Mouse (Mus musculus): ENCODE measurements around the gene Riiad1. TPM values are rescaled to one million over a fixed set of nuclear protein-coding genes. Genes with fewer than 3 reads are reported as not detected.

Gene Riiad1
- 3.5 and 13.6 TPM in 2 replicates for polyA plus RNA-seq (2011; ENCODE audit: insufficient read depth, insufficient read length, low replicate concordance, missing spikeins)

DNA sequence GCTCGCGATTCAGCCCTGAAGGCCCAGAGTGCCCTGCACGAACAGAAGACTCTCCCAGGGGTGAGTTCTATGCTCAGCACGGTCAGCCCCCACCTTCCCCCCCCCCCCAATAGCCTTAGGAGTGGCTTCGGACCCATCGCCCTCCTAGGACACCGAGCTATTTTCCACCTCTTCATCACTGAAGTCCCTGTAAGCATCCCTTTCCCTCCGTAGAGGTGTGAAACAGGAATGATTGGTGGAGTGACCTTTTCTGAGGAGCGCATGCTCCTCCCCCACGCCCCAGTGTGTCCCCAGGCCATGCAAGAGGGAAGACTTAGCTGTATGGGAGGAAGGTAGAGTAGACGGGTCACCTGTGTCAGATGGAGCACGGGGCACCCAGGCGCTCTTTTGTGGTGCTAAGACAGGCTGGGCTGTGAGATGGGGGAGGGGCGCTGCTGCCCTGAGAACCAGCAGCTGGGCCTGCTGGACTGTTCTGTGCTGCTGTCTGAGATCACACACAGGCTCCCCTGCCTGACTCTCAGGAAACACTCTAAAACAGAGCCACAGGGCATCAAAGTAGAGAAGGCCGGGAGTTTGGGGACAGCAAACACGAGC is at the start of gene Riiad1:
Gene Riiad1 (minus strand): TSS at position 51 of the 594 bp plus-strand sequence.
- WGBS = 28% methylated on average over 16 of the region's 16 CpGs
- no peaks in the 10 kb centered on the region for H3K4me1 ChIP-seq (ENCODE audit: control insufficient read depth, insufficient read depth, low read length)
- H3K4me3 ChIP-seq (replicated peaks; ENCODE audit: control insufficient read depth, low read depth, low read length) = no peak within 1 kb of the TSS
- no peak for TF ChIP-seq POLR2A (IDR thresholded peaks at IDR 0.05; ENCODE audit: borderline replicate concordance, control insufficient read depth, low read depth, low read length)
- no peak for TF ChIP-seq CTCF (IDR thresholded peaks at IDR 0.05; ENCODE audit: control insufficient read depth, insufficient read depth, low read length)
- H3K27ac ChIP-seq (ENCODE audit: control insufficient read depth, insufficient read depth, low read depth, low read length, poor library complexity) = no peak within 1 kb of the TSS

DNA sequence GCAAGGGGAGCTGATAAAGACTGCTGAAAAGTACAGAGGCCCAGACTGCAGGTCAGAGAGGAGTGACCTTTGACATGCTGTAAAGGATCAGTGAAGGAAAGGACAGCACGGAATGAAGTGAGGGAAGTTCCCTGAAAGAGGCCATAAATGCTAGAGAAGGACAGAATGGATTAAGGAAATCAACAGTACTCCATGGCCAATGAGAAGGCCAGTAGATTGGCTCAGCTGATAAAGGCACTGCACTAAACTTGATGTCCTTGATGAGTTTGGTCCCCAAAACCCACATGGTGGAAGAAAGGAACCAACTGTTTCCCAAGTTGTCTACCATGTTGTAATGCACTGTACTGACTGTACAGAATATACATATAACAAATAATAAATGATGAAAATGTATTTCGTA is 46.6 kb upstream of the Riiad1 start:
- TF ChIP-seq POLR2A (IDR thresholded peaks at IDR 0.05; ENCODE audit: borderline replicate concordance, control insufficient read depth, low read depth, low read length) (no peak), CTCF (IDR thresholded peaks at IDR 0.05; ENCODE audit: control insufficient read depth, insufficient read depth, low read length) (no peak)
- 90% methylated on average over 2 of the region's 2 CpGs for WGBS
- H3K4me3 ChIP-seq (replicated peaks; ENCODE audit: control insufficient read depth, low read depth, low read length) = no peak overlapping the region
- no peaks in the 10 kb centered on the region for H3K4me1 ChIP-seq (ENCODE audit: control insufficient read depth, insufficient read depth, low read length)
- no peak overlapping the region for H3K27ac ChIP-seq (ENCODE audit: control insufficient read depth, insufficient read depth, low read depth, low read length, poor library complexity)

DNA sequence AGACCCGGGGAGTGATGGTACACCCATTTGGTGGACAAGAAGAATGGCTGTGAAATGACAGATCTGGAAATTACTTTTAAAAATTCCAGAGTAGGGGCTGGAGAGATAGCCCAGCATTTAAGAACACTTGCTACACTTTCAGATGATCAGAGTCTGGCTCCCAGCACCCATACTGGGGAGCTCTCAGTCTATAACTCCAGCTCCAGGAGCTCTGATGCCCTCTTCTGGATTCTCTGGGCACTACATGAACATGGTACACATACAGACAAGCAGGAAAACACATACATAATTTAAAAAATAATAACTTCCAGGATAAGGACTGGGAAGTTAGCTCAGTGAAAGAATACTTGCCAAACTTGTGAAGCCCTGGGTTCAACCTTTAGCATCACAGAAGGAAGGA is 26.5 kb upstream of the Riiad1 start:
- TF ChIP-seq POLR2A (IDR thresholded peaks at IDR 0.05; ENCODE audit: borderline replicate concordance, control insufficient read depth, low read depth, low read length) (no peak), CTCF (IDR thresholded peaks at IDR 0.05; ENCODE audit: control insufficient read depth, insufficient read depth, low read length) (no peak)
- WGBS = 89% methylated on average over 1 of the region's 1 CpGs
- H3K27ac ChIP-seq (ENCODE audit: control insufficient read depth, insufficient read depth, low read depth, low read length, poor library complexity) = no peak overlapping the region
- H3K4me3 ChIP-seq (replicated peaks; ENCODE audit: control insufficient read depth, low read depth, low read length) = no peak overlapping the region
- no peaks in the 10 kb centered on the region for H3K4me1 ChIP-seq (ENCODE audit: control insufficient read depth, insufficient read depth, low read length)

DNA sequence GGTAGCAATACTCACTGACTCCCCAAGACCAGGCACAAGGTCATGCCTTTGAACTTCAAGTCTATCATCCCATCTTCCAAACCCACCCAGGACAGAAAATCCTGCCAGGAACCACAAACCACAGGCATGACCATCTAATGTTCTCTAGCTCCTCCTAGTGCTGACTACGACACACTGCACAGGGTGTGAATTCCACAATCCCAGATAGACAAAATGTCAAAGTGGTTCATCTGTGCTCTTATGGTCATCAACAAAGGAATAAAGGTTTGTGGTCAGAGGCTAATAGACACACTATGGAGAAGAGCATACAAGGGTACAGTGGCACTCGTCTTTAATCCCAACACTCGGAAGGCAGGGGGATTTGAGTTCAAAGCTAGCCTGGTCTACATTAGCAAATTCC is 22.1 kb upstream of the Riiad1 start:
- TF ChIP-seq POLR2A (IDR thresholded peaks at IDR 0.05; ENCODE audit: borderline replicate concordance, control insufficient read depth, low read depth, low read length) = no peak
- TF ChIP-seq CTCF (IDR thresholded peaks at IDR 0.05; ENCODE audit: control insufficient read depth, insufficient read depth, low read length) = peak; percentile 42; the same call in 1 of the 2 replicates
- H3K4me3 ChIP-seq (replicated peaks; ENCODE audit: control insufficient read depth, low read depth, low read length) = no peak overlapping the region
- WGBS = 79% methylated on average over 3 of the region's 3 CpGs
- H3K27ac ChIP-seq (ENCODE audit: control insufficient read depth, insufficient read depth, low read depth, low read length, poor library complexity) = no peak overlapping the region
- no peaks in the 10 kb centered on the region for H3K4me1 ChIP-seq (ENCODE audit: control insufficient read depth, insufficient read depth, low read length)

DNA sequence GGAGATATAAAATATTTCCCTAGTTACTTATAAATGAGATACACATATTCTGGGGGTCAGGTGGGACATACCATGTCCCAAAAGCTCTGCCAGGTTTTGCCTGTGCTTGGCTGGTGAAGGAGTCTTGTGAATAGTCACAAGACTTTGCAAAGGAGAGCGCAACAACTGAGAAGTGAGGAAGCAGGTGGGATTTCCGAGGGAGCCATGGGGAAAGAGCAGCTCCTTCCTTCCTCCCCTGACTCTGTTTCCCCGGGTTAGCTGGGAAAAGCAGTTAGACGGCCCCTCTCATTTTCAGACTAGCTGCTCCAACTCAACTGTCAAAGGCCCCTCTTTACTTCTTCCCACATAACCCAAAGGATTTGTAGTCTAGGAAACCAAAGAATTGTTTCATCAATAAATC is 17.0 kb upstream of the Riiad1 start:
- H3K27ac ChIP-seq (ENCODE audit: control insufficient read depth, insufficient read depth, low read depth, low read length, poor library complexity) = no peak overlapping the region
- H3K4me3 ChIP-seq (replicated peaks; ENCODE audit: control insufficient read depth, low read depth, low read length) = no peak overlapping the region
- H3K4me1 ChIP-seq (ENCODE audit: control insufficient read depth, insufficient read depth, low read length) = no peaks in the 10 kb centered on the region
- 76% methylated on average over 4 of the region's 4 CpGs for WGBS
- TF ChIP-seq POLR2A (IDR thresholded peaks at IDR 0.05; ENCODE audit: borderline replicate concordance, control insufficient read depth, low read depth, low read length) = no peak
- no peak for TF ChIP-seq CTCF (IDR thresholded peaks at IDR 0.05; ENCODE audit: control insufficient read depth, insufficient read depth, low read length)

DNA sequence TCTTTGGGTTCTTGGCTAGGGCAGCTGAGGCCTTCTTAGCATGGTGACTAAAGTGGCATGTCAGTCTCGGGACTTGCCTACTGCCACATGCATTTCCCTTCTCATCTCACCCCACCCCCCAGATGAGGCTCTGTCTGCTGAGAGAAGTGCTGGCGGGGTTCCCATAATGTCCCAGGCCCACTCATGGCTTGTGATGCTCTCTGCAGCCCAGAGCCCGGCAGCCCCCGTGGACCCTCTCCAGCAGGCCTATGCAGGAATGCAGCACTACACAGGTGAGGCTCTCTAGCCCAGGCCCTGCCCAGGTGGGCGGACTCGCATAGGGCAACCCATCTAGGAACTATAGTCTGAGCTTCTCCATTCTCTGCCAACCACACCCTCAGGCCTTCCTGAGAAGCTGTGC is 7.4 kb upstream of the Riiad1 start:
- no peak overlapping the region for H3K4me3 ChIP-seq (replicated peaks; ENCODE audit: control insufficient read depth, low read depth, low read length)
- 67% methylated on average over 6 of the region's 6 CpGs for WGBS
- no peak for TF ChIP-seq CTCF (IDR thresholded peaks at IDR 0.05; ENCODE audit: control insufficient read depth, insufficient read depth, low read length)
- no peak for TF ChIP-seq POLR2A (IDR thresholded peaks at IDR 0.05; ENCODE audit: borderline replicate concordance, control insufficient read depth, low read depth, low read length)
- H3K27ac ChIP-seq (ENCODE audit: control insufficient read depth, insufficient read depth, low read depth, low read length, poor library complexity) = no peak overlapping the region
- no peaks in the 10 kb centered on the region for H3K4me1 ChIP-seq (ENCODE audit: control insufficient read depth, insufficient read depth, low read length)

DNA sequence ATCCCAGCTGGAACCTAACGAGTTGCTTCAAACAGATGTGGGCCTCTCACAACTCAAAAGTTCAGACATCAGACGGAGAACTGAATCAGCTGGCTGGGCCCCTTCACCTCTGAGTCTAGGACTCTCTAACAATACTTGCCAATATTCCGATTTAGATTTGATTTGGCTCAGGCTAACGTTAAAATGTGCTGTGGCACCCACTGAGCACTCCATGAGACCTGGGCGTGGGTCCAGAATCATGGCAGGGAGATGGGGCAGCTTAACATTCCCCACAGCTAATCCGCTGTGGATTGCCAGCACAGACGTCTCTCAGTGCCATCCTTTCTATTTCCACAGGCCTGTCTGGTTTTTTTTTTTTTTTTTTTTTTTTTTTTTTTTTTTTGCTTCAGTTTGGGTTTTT is 5.8 kb upstream of the Riiad1 start:
- WGBS = 78% methylated on average over 7 of the region's 7 CpGs
- TF ChIP-seq POLR2A (IDR thresholded peaks at IDR 0.05; ENCODE audit: borderline replicate concordance, control insufficient read depth, low read depth, low read length) (no peak), CTCF (IDR thresholded peaks at IDR 0.05; ENCODE audit: control insufficient read depth, insufficient read depth, low read length) (no peak)
- no peak overlapping the region for H3K27ac ChIP-seq (ENCODE audit: control insufficient read depth, insufficient read depth, low read depth, low read length, poor library complexity)
- H3K4me3 ChIP-seq (replicated peaks; ENCODE audit: control insufficient read depth, low read depth, low read length) = no peak overlapping the region
- no peaks in the 10 kb centered on the region for H3K4me1 ChIP-seq (ENCODE audit: control insufficient read depth, insufficient read depth, low read length)

DNA sequence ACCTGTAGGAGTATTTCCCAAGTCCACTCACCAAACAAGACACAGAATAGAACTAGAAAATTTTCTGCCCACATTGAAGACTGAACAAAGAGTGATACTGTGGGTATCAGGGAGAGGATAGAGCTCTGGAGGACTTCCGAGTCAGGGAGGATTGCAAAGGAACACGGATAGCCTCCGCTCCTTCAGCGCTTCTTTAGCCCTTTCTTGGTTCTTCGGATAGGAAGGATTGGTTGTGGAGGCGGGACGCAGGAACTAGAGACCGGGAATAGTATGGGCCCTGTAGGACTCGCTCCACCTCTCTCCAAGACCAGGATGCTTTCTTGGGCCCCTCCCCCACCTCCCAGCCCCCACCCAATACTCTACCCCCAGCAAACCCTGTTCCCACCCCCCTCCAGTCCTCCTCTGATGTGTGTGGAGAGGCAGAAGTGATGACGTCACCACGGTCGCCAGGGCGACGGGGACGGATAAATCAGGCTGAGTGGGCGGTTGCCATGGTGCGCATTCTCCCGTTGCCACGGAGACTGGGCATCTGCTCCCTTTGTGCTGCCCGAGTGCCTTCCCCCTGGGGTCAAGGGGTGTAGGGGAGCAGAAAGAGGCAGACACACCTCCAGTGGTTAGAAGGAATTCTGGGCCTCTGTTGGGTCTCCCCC is 3.8 kb upstream of the Riiad1 start:
- TF ChIP-seq CTCF (IDR thresholded peaks at IDR 0.05; ENCODE audit: control insufficient read depth, insufficient read depth, low read length) (no peak), POLR2A (IDR thresholded peaks at IDR 0.05; ENCODE audit: borderline replicate concordance, control insufficient read depth, low read depth, low read length) (no peak)
- Histone ChIP-seq H3K4me1 (ENCODE audit: control insufficient read depth, insufficient read depth, low read length) (no peaks in the 10 kb centered on the region), H3K4me3 (replicated peaks; ENCODE audit: control insufficient read depth, low read depth, low read length) (no peak overlapping the region), H3K27ac (ENCODE audit: control insufficient read depth, insufficient read depth, low read depth, low read length, poor library complexity) (no peak overlapping the region)
- 60% methylated on average over 20 of the region's 20 CpGs for WGBS
